Mouse (Mus musculus): ENCODE results near the gene A730061H03Rik.

Gene A730061H03Rik

DNA sequence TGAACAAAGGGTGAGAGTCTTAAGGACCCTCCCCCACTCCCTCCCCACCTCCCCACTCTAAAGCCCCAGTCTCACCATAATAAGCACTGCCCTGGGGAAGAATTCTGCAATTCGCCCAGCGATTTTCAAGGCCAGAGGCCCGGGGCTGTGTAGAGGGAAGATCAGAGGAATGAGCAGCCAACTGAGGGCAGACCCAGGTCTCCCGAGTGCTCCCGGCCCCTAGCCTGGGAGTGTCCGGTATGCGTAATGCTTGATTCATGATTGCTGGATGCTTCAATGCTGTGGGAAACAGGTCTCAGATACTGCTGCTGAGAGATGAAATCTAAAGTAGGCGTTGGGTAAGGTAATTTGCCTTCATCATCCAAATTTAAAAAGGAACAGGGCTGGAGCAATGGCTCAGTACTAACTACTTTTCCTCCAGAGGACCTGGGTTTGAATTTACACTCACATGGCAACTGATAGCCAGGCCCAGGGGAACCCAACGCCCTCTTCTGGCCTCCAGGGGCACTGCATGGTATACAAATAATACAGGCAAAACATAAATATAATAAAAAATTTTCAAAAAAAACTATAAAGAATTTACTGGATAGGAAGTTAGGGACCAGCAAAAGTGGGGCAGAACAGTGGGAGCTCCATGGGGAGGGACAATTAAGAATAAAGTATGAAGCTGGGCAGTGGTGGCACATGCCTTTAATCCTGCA, 21.9 kb upstream of the A730061H03Rik start:
- no peak for DNase-seq (ENCODE audit: low read depth)

DNA sequence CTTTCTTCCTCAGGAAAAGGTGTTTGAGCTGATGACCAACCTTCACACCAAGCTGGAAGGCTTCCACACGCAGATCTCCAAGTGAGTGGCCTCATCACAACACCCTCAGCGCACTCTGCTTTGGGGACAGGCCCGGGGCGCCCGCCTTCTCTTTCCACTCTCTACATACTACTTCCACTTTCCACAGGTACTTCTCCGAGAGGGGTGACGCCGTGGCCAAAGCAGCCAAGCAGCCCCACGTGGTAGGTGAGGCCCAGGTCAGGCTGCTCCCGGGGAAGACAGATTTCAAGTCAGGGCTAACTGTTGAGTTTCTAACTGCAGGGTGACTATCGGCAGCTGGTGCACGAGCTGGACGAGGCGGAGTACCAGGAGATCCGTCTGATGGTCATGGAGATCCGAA, 20.5 kb upstream of the A730061H03Rik start:
- no peak for DNase-seq (ENCODE audit: low read depth)

DNA sequence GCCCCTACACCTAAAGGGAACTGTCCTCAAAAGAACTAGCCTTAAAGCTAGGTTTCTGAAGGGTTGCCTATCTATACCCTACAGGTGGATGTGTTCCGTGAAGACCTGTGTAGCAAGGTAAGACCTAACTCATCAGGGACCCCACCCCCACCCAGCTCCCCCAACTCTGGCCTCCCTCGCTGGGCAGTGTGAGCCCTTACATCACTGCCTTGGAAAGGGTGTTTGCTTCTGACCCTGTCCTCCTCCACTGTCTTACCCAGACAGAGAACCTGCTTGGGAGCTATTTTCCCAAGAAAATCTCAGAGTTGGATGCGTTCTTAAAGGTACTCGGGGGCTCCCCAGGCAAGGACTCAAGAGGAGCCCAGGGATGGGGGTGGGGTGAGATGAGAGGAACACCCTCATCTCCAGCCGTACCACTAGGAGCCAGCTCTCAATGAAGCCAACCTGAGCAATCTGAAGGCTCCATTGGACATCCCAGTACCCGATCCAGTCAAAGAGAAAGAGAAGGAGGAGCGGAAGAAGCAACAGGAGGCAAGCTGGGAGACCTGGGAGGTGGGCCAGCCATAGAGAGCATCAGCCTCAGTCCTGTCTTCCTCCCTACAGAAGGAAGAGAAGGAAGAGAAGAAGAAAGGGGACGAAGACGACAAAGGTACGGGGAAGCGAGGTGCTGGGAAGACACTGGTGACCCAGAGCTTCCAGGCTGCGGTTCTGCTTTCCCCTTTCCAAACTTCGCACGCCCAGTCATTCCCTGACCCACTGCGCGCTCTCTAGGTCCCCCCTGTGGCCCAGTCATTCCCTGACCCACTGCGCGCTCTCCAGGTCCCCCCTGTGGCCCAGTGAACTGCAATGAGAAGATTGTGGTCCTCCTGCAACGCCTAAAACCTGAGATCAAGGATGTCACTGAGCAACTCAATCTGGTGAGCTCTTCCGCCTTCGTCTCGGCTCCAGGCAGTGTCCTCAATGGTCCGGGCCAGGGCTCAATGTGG, 19.6 kb upstream of the A730061H03Rik start:
- no peak for DNase-seq (ENCODE audit: low read depth)

DNA sequence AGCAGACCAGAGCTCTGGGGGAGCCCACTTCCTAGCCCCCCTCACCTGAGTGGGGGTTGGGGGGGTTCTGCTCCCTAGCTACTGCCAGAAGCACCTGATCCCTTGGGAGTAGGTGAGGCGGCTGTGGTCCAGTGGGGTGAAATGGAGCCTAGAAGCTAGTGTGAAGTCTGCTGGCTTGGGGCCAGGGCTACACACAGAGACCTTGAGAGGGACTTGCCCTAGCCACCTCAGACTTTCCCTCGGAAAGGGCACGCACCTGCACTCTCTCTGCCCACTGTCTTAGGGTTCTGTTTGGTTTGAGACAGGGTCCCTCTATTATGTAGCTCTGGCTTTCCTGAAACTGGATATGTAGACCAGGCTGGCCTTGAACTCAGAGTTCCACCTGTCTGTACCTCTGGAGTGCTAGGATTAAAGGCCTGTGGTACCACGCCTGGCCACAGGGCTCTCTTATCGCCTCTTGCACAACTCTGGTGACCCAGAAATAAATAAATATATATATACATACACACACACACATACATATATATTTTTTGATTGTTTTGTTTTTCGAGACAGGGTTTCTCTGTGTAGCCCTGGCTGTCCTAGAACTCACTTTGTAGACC, 18.6 kb upstream of the A730061H03Rik start:
- no peak for DNase-seq (ENCODE audit: low read depth)

DNA sequence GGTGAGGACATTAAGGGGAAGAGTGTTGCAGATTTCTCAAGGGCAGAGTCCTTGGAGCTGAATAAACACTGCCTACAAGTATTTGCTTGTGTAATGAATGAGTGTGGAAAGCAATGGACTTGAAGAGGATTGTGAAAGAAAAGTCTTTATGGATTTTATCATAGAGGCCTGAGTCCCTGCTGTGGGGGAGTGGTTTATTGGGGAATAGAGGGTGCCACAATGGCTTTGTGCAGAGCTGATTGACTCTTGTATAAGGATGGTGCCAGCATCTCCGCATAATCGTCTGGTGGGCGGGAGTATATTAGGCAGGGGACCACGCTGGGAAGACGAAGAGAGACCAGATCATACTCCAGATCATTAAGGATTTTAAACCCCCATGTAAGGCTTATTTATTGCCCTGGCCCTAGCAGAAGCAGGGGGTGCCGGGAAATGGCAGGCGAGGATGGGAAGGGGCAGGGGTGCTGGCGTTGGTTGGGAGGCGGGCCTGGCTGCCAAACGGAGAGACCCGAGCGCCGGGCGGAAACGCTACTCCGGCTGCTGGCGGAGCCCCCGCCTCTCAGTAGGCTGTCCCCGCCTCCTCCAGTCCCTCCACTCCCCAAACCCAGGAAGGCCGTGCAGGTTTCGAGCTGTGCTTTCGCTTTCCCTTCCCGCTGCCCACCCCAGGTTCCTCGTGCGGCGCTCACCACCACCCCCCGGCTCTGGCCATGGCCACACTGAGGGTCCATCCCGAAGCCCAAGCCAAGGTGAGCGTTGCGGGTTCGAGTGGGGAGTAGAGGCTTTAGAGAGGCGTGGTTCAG, 17.9 kb upstream of the A730061H03Rik start, which contains the start of gene Psme1:
Gene Psme1, plus strand, starts transcription at position 253 of the 797 bp plus-strand sequence.
- DNase-seq (ENCODE audit: low read depth): peak; percentile 40

DNA sequence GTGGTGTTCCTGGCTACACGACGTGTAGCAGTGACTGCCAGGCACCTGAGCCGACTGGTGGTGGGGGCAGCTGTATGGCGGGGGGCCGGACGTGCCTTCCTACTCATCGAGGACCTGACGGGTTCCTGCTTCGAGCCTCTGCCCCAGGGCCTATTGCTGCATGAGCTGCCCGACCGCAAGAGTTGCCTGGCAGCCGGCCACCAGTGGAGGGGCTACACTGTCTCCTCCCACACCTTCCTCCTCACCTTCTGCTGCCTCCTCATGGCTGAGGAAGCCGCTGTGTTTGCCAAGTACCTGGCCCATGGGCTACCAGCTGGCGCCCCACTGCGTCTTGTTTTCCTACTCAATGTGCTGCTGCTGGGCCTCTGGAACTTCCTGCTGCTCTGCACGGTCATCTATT, 16.2 kb upstream of the A730061H03Rik start:
- DNase-seq (ENCODE audit: low read depth): no peak

DNA sequence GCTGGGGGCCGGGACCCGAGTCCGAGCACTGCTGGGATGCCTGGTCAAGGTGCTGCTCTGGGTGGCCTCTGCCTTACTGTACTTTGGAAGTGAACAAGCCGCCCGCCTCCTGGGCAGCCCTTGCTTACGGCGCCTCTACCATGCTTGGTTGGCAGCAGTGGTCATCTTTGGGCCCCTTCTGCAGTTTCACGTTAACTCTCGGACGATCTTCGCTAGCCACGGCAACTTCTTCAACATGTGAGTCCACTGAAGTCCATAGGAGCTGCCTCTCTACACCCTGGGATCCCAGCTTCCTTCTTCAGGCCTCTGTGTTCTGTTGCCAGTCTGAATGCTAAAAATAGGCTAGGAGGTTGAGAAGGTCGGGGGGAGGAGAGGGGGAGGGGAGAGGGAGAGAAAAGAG, 15.5 kb upstream of the A730061H03Rik start:
- DNase-seq (ENCODE audit: low read depth): no peak

DNA sequence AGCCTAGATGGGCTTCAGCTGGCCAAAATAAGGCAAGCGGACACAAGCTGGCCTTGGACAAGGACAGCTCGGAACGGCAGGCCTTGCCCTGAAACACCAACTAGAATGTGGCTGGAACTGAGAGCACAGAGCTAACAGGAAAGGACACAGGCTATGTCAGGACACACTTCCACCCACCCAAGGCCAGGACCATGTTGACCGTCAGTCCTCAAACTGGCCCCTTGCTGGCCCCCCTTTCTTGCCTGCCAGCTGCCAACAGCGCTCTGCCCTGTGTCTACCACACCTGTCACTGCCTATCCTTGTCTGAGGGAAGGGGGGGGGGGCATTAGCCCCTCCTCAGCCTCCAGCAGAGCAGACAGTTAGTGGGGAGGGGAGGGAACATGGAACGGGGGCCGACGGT, 15.1 kb upstream of the A730061H03Rik start, which contains the start of gene Fitm1:
Gene Fitm1, plus strand, starts transcription at position 316 of the 400 bp plus-strand sequence.
- no peak for DNase-seq (ENCODE audit: low read depth)

DNA sequence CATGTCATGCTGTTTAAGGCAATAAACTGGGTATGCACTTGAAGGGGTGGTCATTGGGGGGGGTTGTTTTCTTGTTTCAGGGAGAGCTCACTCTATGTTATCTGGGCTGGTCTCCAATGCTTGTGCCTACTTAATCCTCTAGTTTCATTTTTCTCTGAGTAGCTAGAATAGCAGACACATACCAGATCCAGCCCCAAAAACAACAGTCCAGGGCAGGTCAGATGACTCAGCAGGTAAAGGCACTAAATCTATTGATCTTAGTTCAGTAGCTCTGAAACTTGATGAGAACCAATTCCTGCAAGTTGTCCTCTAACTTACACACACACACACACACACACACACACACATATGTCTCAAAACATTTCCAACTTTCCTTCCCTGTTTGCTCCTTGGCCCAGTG, 11.6 kb upstream of the A730061H03Rik start:
- no peak for DNase-seq (ENCODE audit: low read depth)

DNA sequence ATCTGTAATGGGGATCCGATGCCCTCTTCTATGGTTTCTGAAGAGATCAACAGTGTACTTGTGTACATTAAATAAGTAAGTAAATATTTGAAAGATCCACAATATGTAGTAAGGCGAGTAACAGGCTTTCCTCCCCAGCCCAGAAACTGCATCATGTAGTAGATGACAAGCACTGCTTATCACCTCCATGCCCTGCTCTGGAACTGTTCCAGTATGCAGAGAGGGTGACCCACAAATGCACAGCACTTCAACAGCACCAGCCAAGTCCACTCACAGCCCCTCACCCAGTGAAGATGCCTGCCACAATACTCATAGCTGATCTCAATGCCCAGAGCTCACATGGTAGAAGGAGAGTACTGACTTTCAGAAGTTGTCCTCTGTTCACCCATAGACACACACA, 10.4 kb upstream of the A730061H03Rik start:
- no peak for DNase-seq (ENCODE audit: low read depth)

DNA sequence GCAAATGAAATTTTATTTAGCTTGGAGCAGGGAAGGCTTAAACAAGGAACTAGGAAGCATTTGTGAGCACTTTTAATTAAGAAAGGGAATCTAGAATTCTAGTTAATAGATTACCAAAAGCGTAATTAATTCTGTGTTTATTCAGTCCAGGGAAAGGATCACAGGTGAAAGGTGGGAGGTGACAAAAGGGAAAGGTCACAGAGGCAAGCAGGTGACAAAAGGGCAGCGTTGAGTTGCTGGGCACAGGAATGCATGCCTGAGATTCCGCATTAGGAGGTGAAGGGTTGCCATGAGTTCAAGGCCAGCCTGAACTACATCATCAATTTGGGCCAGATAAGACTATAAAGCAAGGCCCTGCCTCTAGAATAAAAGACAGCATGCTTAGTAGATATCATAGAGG, 7.3 kb upstream of the A730061H03Rik start:
- no peak for DNase-seq (ENCODE audit: low read depth)

DNA sequence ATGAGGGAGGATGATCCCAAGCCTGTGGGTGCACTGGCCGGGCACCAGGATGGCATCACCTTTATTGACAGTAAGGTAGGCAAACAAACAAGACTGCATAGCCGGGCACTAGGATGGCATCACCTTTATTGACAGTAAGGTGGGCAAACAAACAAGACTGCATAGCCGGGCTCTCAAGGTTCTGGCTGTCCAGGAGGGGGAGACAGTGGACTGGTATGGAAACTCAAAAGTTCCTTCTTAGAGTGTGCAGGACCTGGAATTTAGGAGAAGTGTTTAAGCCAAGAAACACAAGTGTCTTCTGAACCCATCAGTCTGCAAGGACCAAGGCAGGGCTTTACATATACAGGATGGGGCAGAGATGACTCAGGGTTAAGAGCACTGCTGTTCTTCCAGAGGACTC, 5.5 kb upstream of the A730061H03Rik start:
- no peak for DNase-seq (ENCODE audit: low read depth)

DNA sequence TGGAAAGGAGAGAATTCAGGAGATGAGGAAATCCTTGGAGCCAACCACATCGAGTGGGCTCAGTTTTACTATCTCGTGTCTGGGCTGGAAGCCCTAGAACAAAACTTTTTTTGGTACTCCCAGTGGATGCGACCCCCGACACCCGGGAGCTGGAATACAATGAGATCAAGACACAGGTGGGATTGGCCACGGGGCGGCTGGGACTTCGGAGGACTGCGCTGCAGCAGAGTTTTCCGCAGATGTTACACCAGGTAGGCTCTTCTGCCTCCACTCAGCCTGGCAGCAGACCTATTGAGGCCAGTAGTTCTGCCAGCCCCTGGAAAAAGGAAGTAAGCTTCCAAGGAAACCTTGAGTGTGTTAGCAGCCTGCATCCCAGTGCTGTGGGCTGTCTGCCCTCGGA, 3.0 kb upstream of the A730061H03Rik start:
- DNase-seq (ENCODE audit: low read depth): no peak

DNA sequence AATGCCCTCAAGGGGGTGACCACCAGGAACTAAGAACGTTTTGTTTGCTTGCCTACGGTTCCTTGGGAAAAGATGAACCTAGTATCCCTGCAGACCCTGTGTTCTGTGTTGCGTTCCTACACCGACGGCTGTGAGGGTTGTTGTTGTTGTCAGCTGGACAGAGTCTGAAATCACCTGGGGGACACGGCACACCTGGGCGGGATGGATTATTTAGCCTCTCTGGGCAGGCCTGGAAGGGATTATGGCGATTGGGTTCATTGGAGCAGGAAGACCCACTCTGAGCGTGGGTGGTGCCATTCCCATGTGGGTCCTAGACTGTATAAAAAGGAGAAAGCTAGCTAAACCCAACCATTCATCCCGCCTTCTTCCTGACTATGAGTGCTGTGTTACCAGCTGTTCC, 1.7 kb upstream of the A730061H03Rik start:
- no peak for DNase-seq (ENCODE audit: low read depth)

DNA sequence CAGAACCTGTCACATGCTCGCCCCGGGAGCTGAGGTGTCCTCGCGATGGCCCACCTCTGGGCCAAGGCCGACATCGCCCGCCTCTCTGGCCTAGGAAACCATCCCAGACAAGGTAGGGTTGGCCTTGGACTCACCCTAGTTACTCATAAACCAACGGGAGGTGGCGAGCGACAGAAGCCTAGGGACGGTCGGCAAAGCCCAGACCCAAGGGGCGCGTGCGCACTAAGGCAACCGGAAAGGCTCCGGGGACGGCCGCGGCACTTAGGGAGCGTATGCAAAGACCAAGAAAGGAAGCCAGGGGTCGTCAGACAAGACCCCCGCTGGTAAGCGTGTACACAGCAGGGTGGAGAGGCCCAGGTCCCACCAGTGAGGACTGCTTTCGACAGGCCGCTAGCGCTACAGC, 406 bp downstream of the A730061H03Rik start, which contains the start of gene Dcaf11:
Gene Dcaf11, plus strand, starts transcription at position 208 of the 403 bp plus-strand sequence.
- DNase-seq (ENCODE audit: low read depth): peak; percentile 78

DNA sequence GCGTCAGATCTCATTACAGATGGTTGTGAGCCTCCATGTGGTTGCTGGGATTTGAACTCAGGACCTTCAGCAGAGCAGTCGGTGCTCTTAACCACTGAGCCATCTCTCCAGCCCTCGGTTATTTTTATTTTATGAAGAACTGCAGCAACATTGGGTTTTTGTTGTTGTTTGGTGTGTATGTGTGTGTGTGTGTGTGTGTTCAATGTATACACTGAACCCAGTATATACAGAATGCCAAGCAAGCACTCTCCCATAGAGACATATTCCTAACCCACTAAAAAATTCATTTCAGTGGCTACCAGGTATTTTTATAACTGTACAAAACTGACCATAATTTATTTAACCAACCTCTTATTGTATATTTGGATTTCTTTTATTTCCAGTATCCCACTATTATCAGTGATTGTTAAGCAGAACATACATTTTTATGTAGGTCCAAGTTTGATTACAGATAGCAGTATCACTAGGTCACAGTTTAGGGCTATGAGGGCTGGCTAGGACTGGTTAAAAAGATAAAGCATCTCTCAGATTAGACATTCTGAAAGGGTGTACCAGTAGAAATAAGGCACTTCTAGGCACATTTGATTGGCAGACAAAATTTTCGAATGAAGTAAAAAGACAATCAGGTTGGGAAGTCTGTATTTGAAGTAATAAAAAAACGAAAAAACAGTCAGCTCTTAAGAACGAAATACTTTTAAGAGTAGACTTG, 1.3 kb downstream of the A730061H03Rik start:
- peak; percentile 70 for DNase-seq (ENCODE audit: low read depth)

DNA sequence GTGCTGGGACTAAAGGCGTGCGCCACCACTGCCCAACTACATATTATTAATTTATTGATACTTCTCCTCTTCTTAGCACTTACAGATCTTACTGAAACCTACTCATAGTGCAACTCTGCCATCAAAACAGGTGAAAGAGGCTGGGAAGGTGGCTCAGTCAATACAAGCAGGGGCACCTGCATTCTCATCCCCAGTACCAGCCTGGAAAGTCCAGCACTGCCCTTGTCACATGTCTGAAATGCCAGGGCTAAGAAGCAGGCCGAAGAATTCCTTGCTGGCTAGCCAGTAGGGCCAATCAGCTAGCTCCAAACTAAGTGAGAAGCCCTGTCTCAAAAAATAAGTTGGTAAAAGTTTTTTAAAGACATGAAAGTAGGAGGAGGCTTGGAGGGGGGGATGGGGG, 2.6 kb downstream of the A730061H03Rik start:
- DNase-seq (ENCODE audit: low read depth): no peak

DNA sequence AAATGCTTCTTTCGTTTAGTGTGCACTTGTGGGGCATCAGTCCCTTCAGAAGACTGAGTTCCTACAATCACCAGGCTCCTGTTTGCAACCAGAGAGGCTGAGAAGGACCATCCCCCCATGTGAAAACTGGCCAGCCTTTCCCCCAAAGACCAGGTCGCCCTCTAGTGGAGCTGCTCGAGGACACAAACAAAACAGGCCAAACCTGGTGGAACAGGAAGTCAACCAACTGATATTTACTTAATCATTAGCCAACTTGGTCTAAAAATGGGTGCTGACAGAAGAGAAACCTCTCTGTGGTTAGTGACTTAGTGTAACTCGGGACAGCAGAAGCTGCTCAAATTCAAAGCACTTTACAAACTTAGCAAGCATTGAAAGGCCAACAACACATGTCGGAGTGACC, 3.2 kb downstream of the A730061H03Rik start:
- peak; percentile 70 for DNase-seq (ENCODE audit: low read depth)

DNA sequence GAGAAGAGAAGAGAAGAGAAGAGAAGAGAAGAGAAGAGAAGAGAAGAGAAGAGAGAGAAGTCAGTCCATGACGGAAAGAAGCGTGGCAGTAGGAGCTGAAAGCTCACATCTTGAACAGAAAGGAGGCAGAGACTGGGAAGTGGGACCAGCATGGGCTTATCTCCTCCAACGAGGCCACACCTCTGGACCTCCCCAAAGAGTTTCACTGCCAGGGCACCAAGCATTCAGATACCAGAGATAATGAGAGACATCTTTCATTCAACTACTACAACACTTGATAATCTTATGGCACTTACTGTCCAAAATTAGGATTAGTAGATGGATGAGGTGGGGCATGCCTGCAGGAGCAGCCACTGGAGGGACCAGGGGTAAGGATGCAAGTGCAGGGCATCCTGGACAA, 4.4 kb downstream of the A730061H03Rik start:
- no peak for DNase-seq (ENCODE audit: low read depth)

DNA sequence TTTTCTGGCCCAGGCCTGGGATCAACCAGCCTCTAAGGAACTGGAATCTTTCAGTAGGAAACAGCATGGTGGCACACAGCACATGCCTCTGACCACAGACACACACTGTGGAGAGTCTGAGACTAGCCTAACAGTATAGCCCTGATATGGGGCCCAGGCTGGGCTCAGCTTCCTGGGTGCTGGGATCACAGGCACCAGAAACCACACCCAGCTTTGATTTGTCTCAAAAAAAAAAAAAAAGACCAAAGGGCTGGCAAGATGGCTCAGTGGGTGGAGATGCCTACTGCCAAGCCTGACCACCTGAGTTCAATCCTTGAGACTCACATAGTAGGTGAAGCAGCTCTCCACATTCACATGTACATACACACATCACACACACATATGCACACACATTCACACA, 5.6 kb downstream of the A730061H03Rik start:
- no peak for DNase-seq (ENCODE audit: low read depth)

DNA sequence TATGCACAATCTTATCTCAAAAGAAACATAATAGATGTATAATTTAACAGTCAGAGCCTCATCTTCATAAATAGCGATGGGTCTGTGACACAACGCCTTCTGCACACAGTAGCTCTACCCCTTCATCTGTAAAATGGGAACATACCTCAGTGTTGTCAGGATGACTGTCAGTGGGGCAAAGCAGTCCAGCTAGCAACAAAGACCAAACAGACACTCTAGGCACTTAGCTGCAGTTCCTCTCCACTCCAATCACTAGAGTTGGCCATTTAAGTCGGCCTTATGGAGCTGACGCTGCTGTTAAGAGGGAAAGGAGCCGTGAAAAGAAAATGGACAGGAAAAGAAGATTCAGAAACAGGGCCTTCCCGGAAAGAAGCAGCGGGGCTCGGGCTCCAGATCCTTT, 8.4 kb downstream of the A730061H03Rik start:
- no peak for DNase-seq (ENCODE audit: low read depth)

Measured in c-Kit-positive CD71-positive TER-119-negative erythroid progenitor cells, embryonic 14.5 days (primary cell).